Mouse (Mus musculus): ENCODE data around the gene Gm16253.

GRCm38 (mm10) chr3:96554251-96554650 lies 22.5 kb upstream of the Gm16253 start:
- no peak for TF ChIP-seq USF1 (IDR thresholded peaks at IDR 0.05; ENCODE audit: low read depth)
- TF ChIP-seq MYOG (IDR thresholded peaks at IDR 0.05; ENCODE audit: control insufficient read depth, extremely low read depth, insufficient read length) = no peak
- no peak for TF ChIP-seq MAX (IDR thresholded peaks at IDR 0.05)
- no peak for TF ChIP-seq CTCF (IDR thresholded peaks at IDR 0.05; ENCODE audit: control insufficient read depth, insufficient read depth, insufficient read length)
